Mouse (Mus musculus) inflammation-experienced regulatory T-cells (primary cell): ENCODE data around the gene Aldh1b1. TPM values are rescaled to one million over a fixed set of nuclear protein-coding genes. Genes with fewer than 3 reads are reported as not detected.

Experiments
- polyA plus RNA-seq, 2 experiments: library from polyadenylated mRNA; unstranded; fragments of 100-300 nt; shearing (Covaris generic); gene quantifications; one replicate each; pipeline ENCODE4 v1.2.1; 2017

The Aldh1b1 gene
- polyA plus RNA-seq: 1 to 10 TPM; 4.0 to 4.1 TPM

DNA sequence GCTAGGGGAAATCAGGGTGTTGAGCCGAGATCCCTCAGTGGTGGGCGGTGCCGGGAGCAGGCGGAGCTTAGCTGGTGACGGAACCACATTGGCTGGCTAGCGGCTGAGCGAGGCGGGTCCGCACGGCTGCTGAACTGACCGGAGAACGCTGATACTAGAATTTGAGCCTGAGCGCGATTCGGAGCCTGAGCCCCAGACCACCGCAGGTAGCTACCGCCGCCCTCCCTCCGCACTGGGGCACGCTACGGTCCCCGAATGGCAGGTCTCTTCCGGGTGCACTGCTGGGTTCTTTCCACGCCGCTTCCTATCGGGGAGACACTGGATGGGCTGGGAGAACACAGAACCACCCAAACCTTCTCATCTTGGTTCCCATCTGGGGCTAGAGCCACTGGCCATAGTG is at the start of gene Aldh1b1:
TSS of gene Aldh1b1 (plus strand) at position 59 of the 400 bp plus-strand sequence.

DNA sequence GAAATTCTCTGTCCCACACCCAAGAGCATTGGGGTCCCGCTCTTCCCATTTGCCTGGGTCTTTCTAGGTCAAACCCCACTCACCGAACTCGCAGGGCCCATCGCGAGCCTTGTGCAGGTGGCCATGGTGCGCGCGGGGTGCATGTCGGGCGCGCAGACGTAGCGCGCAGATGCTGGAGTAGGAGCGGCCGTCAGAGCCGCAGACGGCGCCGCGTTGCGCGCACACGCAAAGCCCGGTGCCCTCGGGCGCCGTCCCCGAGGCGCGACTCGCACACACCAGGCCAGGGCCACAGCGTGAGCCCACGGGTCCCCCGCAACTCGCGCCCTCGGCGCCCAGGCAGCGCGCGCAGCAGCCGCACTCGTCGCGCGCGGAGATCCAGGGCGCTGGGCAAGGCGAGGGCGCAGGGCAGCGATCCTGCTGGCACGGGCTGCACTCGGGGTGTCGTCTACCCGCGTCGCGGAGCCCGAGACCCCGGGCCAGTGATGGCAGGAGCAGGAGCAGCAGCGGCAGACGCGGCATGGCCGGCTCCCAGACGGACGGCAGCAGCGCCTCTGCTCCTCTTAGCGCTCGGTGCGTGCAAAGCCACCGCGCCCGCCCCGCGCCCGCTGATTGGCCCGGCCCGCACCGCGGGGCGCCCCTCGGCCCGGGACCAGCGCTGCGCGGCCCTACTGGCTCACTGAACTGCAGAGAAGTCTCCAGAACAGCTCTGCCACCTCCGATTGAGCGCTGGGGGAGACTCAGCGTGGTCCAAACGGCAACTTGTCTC is 27.6 kb downstream of the Aldh1b1 start, which contains the start of gene Igfbpl1:
TSS of gene Igfbpl1 (minus strand) at position 649 of the 766 bp plus-strand sequence.

DNA sequence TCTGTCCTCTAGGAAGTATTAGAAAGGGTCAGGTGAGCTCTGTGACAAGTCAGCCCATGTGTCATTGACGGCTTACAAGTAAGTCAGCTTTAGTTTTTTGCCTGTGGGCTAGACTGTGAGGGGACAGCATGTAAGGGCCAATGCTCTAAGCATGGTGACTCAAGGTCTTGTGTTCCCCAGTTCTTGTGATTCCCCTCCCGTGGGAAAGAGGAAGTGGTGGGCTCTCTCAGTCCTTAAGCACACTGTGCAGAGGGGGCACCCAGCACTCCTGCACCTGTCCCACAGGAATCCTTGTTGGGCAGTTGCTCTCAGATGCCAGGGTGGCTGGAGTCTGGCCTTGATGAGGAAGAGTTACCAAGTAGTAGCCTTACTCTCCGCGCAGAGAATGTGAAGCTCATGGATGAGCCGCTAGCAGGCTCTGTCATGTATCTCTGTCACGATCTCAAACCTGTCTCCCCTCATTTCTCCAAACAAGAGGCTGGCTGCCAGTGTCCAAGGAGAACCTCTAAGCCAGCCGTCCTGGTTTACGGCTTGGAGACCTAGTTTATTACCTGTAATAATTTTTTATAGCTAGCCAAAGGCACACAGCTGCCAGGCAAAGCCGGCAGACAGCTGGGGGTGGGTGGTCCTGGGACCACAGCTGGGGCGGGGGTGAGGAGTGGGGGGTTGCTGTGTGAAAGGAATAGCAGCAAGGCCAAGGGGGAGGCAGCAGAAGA is 49.4 kb downstream of the Aldh1b1 start, which contains the start of gene Stra6l:
TSS of gene Stra6l (plus strand) at position 556 of the 716 bp plus-strand sequence.

Other genes starting within 250 kb of the Aldh1b1 start
- under 1 TPM; 0.16 to 0.25 TPM for gene Igfbpl1, start 27.9 kb downstream of the Aldh1b1 start, polyA plus RNA-seq
- under 1 TPM; 0.18 to 0.84 TPM for gene Stra6l, start 49.6 kb downstream of the Aldh1b1 start, polyA plus RNA-seq
- under 1 TPM; 0.08 to 0.39 TPM for gene Ccdc180, start 91.3 kb downstream of the Aldh1b1 start, polyA plus RNA-seq
- 10 to 100 TPM in 1 of 2 experiments, 1 to 10 TPM in 1; 8.9 to 14.9 TPM for gene Tdrd7, start 166.3 kb downstream of the Aldh1b1 start, polyA plus RNA-seq
- gene Tmod1, start 239.9 kb downstream of the Aldh1b1 start, polyA plus RNA-seq: 1 to 10 TPM; 1.7 to 2.9 TPM